Mouse (Mus musculus) testis, adult 2 months (tissue): Measurements from ENCODE around the gene Il10rb.

Experiments used
- CTCF ChIP-seq: fragments of 200-500 bp; IDR thresholded peaks from 2 replicates; pipeline ENCODE4 v1.5.1; 2012; ENCODE audit warnings: low read depth, mild to moderate bottlenecking, inconsistent platforms, low read length, moderate library complexity; ENCODE audit not compliant: control insufficient read depth, insufficient read depth, insufficient replicate concordance
- POLR2A ChIP-seq: fragments of 200-500 bp; IDR thresholded peaks from 2 replicates; pipeline ENCODE4 v1.6.1; 2012; ENCODE audit warnings: low read depth, mild to moderate bottlenecking, inconsistent platforms, low read length, moderate library complexity; ENCODE audit not compliant: control insufficient read depth

- TF ChIP-seq CTCF (no peak), POLR2A (no peak)
Measured at GRCm38 (mm10) chr16:91357526-91357900, 48.5 kb upstream of the Il10rb start.
